Mouse (Mus musculus): ENCODE results near the gene Col23a1. TPM values are rescaled to one million over a fixed set of nuclear protein-coding genes. Genes with fewer than 3 reads are reported as not detected.

The Col23a1 gene
- polyA plus RNA-seq, 1 experiment from 2014 or later: 21.6 TPM

- H3K9me3 ChIP-seq (ENCODE audit: control insufficient read depth, low read depth, low read length): no peaks in the 10 kb centered on the region
- 43% methylated on average over 5 of the region's 5 CpGs for WGBS
- no peaks in the 10 kb centered on the region for H3K36me3 ChIP-seq (ENCODE audit: control insufficient read depth, insufficient read depth, low read length)
- ATAC-seq (ENCODE audit: insufficient number of reproducible peaks, insufficient read depth, low FRiP score, low read depth): no peak
- H3K4me1 ChIP-seq (ENCODE audit: control insufficient read depth, insufficient read depth, low read length): peaks cover 14% of the 10 kb centered on the region
- H3K27me3 ChIP-seq (ENCODE audit: control insufficient read depth, insufficient read depth, low read length): no peaks in the 10 kb centered on the region
- no peak overlapping the region for H3K27ac ChIP-seq (ENCODE audit: low read length)
- H3K4me2 ChIP-seq (replicated peaks; ENCODE audit: low read depth, low read length): no peak overlapping the region
- H3K9ac ChIP-seq (replicated peaks; ENCODE audit: low read depth, low read length): no peak overlapping the region
- no peak overlapping the region for H3K4me3 ChIP-seq (ENCODE audit: low read depth, low read length)
Measured at GRCm38 (mm10) chr11:51377199-51377598, 87.5 kb downstream of the Col23a1 start.

- Histone ChIP-seq H3K27ac (ENCODE audit: low read length) (peak overlapping the region; percentile 78), H3K27me3 (ENCODE audit: control insufficient read depth, insufficient read depth, low read length) (no peaks in the 10 kb centered on the region)
- peak; percentile 68; the same call in 1 of the 2 replicates for ATAC-seq (ENCODE audit: insufficient number of reproducible peaks, insufficient read depth, low FRiP score, low read depth)
Measured at GRCm38 (mm10) chr11:51388892-51389340, 99.2 kb downstream of the Col23a1 start.

GRCm38 (mm10) chr11:51389763-51390162 is 100.0 kb downstream of the Col23a1 start:
- H3K4me1 ChIP-seq (ENCODE audit: control insufficient read depth, insufficient read depth, low read length): peaks cover 18% of the 10 kb centered on the region
- peak overlapping the region; percentile 7; the same call in 1 of the 2 replicates for H3K4me2 ChIP-seq (replicated peaks; ENCODE audit: low read depth, low read length)
- H3K36me3 ChIP-seq (ENCODE audit: control insufficient read depth, insufficient read depth, low read length): no peaks in the 10 kb centered on the region
- no peak for ATAC-seq (ENCODE audit: insufficient number of reproducible peaks, insufficient read depth, low FRiP score, low read depth)
- H3K27ac ChIP-seq (ENCODE audit: low read length): peak overlapping the region; percentile 78
- H3K9me3 ChIP-seq (ENCODE audit: control insufficient read depth, low read depth, low read length): no peaks in the 10 kb centered on the region
- no peak overlapping the region for H3K4me3 ChIP-seq (ENCODE audit: low read depth, low read length)
- no peak overlapping the region for H3K9ac ChIP-seq (replicated peaks; ENCODE audit: low read depth, low read length)
- 45% methylated on average over 10 of the region's 10 CpGs for WGBS
- no peaks in the 10 kb centered on the region for H3K27me3 ChIP-seq (ENCODE audit: control insufficient read depth, insufficient read depth, low read length)

More at GRCm38 (mm10) chr11:51388892-51389340, 99.2 kb downstream of the Col23a1 start:
- 20% methylated on average over 8 of the region's 8 CpGs for WGBS
- peaks cover 15% of the 10 kb centered on the region for H3K4me1 ChIP-seq (ENCODE audit: control insufficient read depth, insufficient read depth, low read length)
- no peak overlapping the region for H3K4me3 ChIP-seq (ENCODE audit: low read depth, low read length)
- H3K9ac ChIP-seq (replicated peaks; ENCODE audit: low read depth, low read length): no peak overlapping the region
- H3K4me2 ChIP-seq (replicated peaks; ENCODE audit: low read depth, low read length): 0 out of 2 replicates have a peak overlapping the region, but pooled peaks have one; percentile 1
- H3K36me3 ChIP-seq (ENCODE audit: control insufficient read depth, insufficient read depth, low read length): no peaks in the 10 kb centered on the region
- no peaks in the 10 kb centered on the region for H3K9me3 ChIP-seq (ENCODE audit: control insufficient read depth, low read depth, low read length)

- Histone ChIP-seq H3K4me1 (ENCODE audit: control insufficient read depth, insufficient read depth, low read length) (peaks cover 18% of the 10 kb centered on the region), H3K9ac (replicated peaks; ENCODE audit: low read depth, low read length) (no peak overlapping the region), H3K4me3 (ENCODE audit: low read depth, low read length) (no peak overlapping the region), H3K36me3 (ENCODE audit: control insufficient read depth, insufficient read depth, low read length) (no peaks in the 10 kb centered on the region), H3K27ac (ENCODE audit: low read length) (peak overlapping the region; percentile 76; the same call in 1 of the 2 replicates), H3K27me3 (ENCODE audit: control insufficient read depth, insufficient read depth, low read length) (no peaks in the 10 kb centered on the region), H3K9me3 (ENCODE audit: control insufficient read depth, low read depth, low read length) (no peaks in the 10 kb centered on the region), H3K4me2 (replicated peaks; ENCODE audit: low read depth, low read length) (no peak overlapping the region)
- ATAC-seq (ENCODE audit: insufficient number of reproducible peaks, insufficient read depth, low FRiP score, low read depth): no peak
- 48% methylated on average over 3 of the region's 3 CpGs for WGBS
Measured at GRCm38 (mm10) chr11:51390521-51390920, 100.8 kb downstream of the Col23a1 start.

GRCm38 (mm10) chr11:51391548-51391947 is 101.8 kb downstream of the Col23a1 start:
- no peaks in the 10 kb centered on the region for H3K9me3 ChIP-seq (ENCODE audit: control insufficient read depth, low read depth, low read length)
- H3K4me2 ChIP-seq (replicated peaks; ENCODE audit: low read depth, low read length): no peak overlapping the region
- H3K4me1 ChIP-seq (ENCODE audit: control insufficient read depth, insufficient read depth, low read length): peaks cover 18% of the 10 kb centered on the region
- H3K4me3 ChIP-seq (ENCODE audit: low read depth, low read length): no peak overlapping the region
- 50% methylated on average over 4 of the region's 4 CpGs for WGBS
- peak overlapping the region; percentile 76 for H3K27ac ChIP-seq (ENCODE audit: low read length)
- H3K9ac ChIP-seq (replicated peaks; ENCODE audit: low read depth, low read length): no peak overlapping the region
- 0 out of 2 replicates have a peak, but pooled peaks have one; percentile 38 for ATAC-seq (ENCODE audit: insufficient number of reproducible peaks, insufficient read depth, low FRiP score, low read depth)
- no peaks in the 10 kb centered on the region for H3K36me3 ChIP-seq (ENCODE audit: control insufficient read depth, insufficient read depth, low read length)
- H3K27me3 ChIP-seq (ENCODE audit: control insufficient read depth, insufficient read depth, low read length): no peaks in the 10 kb centered on the region

GRCm38 (mm10) chr11:51394301-51394865 is 104.7 kb downstream of the Col23a1 start:
- H3K4me2 ChIP-seq (replicated peaks; ENCODE audit: low read depth, low read length): no peak overlapping the region
- H3K4me3 ChIP-seq (ENCODE audit: low read depth, low read length): no peak overlapping the region
- H3K9me3 ChIP-seq (ENCODE audit: control insufficient read depth, low read depth, low read length): no peaks in the 10 kb centered on the region
- H3K27me3 ChIP-seq (ENCODE audit: control insufficient read depth, insufficient read depth, low read length): no peaks in the 10 kb centered on the region
- 51% methylated on average over 9 of the region's 9 CpGs for WGBS
- H3K27ac ChIP-seq (ENCODE audit: low read length): no peak overlapping the region
- H3K4me1 ChIP-seq (ENCODE audit: control insufficient read depth, insufficient read depth, low read length): peaks cover 14% of the 10 kb centered on the region
- no peak for ATAC-seq (ENCODE audit: insufficient number of reproducible peaks, insufficient read depth, low FRiP score, low read depth)
- H3K36me3 ChIP-seq (ENCODE audit: control insufficient read depth, insufficient read depth, low read length): no peaks in the 10 kb centered on the region
- no peak overlapping the region for H3K9ac ChIP-seq (replicated peaks; ENCODE audit: low read depth, low read length)

- no peaks in the 10 kb centered on the region for H3K9me3 ChIP-seq (ENCODE audit: control insufficient read depth, low read depth, low read length)
- H3K4me2 ChIP-seq (replicated peaks; ENCODE audit: low read depth, low read length): no peak overlapping the region
- H3K27me3 ChIP-seq (ENCODE audit: control insufficient read depth, insufficient read depth, low read length): no peaks in the 10 kb centered on the region
- no peak overlapping the region for H3K9ac ChIP-seq (replicated peaks; ENCODE audit: low read depth, low read length)
- 66% methylated on average over 2 of the region's 2 CpGs for WGBS
- 0 out of 2 replicates have a peak, but pooled peaks cover 3% of the 10 kb centered on the region for H3K4me1 ChIP-seq (ENCODE audit: control insufficient read depth, insufficient read depth, low read length)
- no peaks in the 10 kb centered on the region for H3K36me3 ChIP-seq (ENCODE audit: control insufficient read depth, insufficient read depth, low read length)
- no peak for ATAC-seq (ENCODE audit: insufficient number of reproducible peaks, insufficient read depth, low FRiP score, low read depth)
- H3K4me3 ChIP-seq (ENCODE audit: low read depth, low read length): no peak overlapping the region
- H3K27ac ChIP-seq (ENCODE audit: low read length): no peak overlapping the region
Measured at GRCm38 (mm10) chr11:51396451-51396850, 106.7 kb downstream of the Col23a1 start.

- Histone ChIP-seq H3K4me1 (ENCODE audit: control insufficient read depth, insufficient read depth, low read length) (0 out of 2 replicates have a peak, but pooled peaks cover 3% of the 10 kb centered on the region), H3K36me3 (ENCODE audit: control insufficient read depth, insufficient read depth, low read length) (no peaks in the 10 kb centered on the region), H3K27ac (ENCODE audit: low read length) (peak overlapping the region; percentile 0; the same call in 1 of the 2 replicates), H3K4me3 (ENCODE audit: low read depth, low read length) (no peak overlapping the region), H3K9me3 (ENCODE audit: control insufficient read depth, low read depth, low read length) (no peaks in the 10 kb centered on the region), H3K4me2 (replicated peaks; ENCODE audit: low read depth, low read length) (no peak overlapping the region), H3K9ac (replicated peaks; ENCODE audit: low read depth, low read length) (no peak overlapping the region), H3K27me3 (ENCODE audit: control insufficient read depth, insufficient read depth, low read length) (no peaks in the 10 kb centered on the region)
- ATAC-seq (ENCODE audit: insufficient number of reproducible peaks, insufficient read depth, low FRiP score, low read depth): no peak
- 57% methylated on average over 5 of the region's 5 CpGs for WGBS
Measured at GRCm38 (mm10) chr11:51398084-51398483, 108.4 kb downstream of the Col23a1 start.

All from stomach, embryonic 14.5 days (tissue).